Mouse (Mus musculus) liver, adult 2 months (tissue): Measurements from ENCODE around the gene Plagl1. TPM values are rescaled to one million over a fixed set of nuclear protein-coding genes. Genes with fewer than 3 reads are reported as not detected.

Source experiments
- DNase-seq: peaks from one replicate; pipeline ENCODE4 v3.0.0-alpha.2; 2011; ENCODE audit warnings: low read depth, low spot score; ENCODE audit errors: extremely low read depth
- H3K27ac ChIP-seq: fragments of 200-500 bp; replicated peaks from 2 replicates; pipeline ENCODE4 v1.5.1; 2012; ENCODE audit warnings: low read depth, mild to moderate bottlenecking, control low read depth, inconsistent platforms, low read length; ENCODE audit not compliant: insufficient read depth
- H3K27me3 ChIP-seq: fragments of 200-500 bp; 2 replicates; pipeline ENCODE4 v1.6.1; 2012; ENCODE audit warnings: mild to moderate bottlenecking, moderate library complexity, low read length, inconsistent platforms; ENCODE audit not compliant: control insufficient read depth, insufficient read depth
- H3K36me3 ChIP-seq: fragments of 200-500 bp; 2 replicates; pipeline ENCODE4 v1.6.1; 2012; ENCODE audit warnings: low read length, inconsistent platforms; ENCODE audit not compliant: control insufficient read depth, insufficient read depth
- H3K4me1 ChIP-seq: fragments of 200-500 bp; 2 replicates; pipeline ENCODE4 v1.6.1; 2011; ENCODE audit warnings: low read length; ENCODE audit not compliant: control insufficient read depth, insufficient read depth
- H3K4me3 ChIP-seq: fragments of 200-500 bp; 2 replicates; pipeline ENCODE4 v1.5.1; 2011; ENCODE audit warnings: low read depth, mild to moderate bottlenecking, control low read depth, low read length, moderate library complexity; ENCODE audit not compliant: insufficient read depth
- H3K79me2 ChIP-seq: fragments of 200-500 bp; 2 replicates; pipeline ENCODE4 v1.6.1; 2012; ENCODE audit warnings: inconsistent platforms, mild to moderate bottlenecking, low read length, moderate library complexity; ENCODE audit not compliant: control insufficient read depth, insufficient read depth
- H3K9ac ChIP-seq: fragments of 200-500 bp; 2 replicates; pipeline ENCODE4 v1.6.1; 2012; ENCODE audit warnings: low read depth, mild to moderate bottlenecking, control low read depth, inconsistent platforms, low read length
- CTCF ChIP-seq: fragments of 200-500 bp; IDR thresholded peaks from 2 replicates; pipeline ENCODE4 v1.5.1; 2011; ENCODE audit warnings: low read depth, low read length, control low read depth
- POLR2A ChIP-seq: fragments of 200-500 bp; IDR thresholded peaks from 2 replicates; pipeline ENCODE4 v1.6.1; 2011; ENCODE audit warnings: low read length, control low read depth; ENCODE audit not compliant: insufficient read depth; ENCODE audit errors: extremely low read depth
- WGBS: fragments of 180-500 bp; shearing (Covaris S2); methylation state at CpG from one replicate; pipeline ENCODE4 v1.1.7; 2018; 5-methylcytosine and 5-hydroxymethylcytosine counted together
- polyA plus RNA-seq: library from polyadenylated mRNA; depleted of rRNA; stranded (reverse); fragments of >200 nt; gene quantifications from 2 replicates; pipeline ENCODE4 v1.2.3, GENCODE M21; 2012
- total RNA-seq: library from RNA; depleted of rRNA; stranded (reverse); fragments of >200 nt; gene quantifications from 2 replicates; pipeline ENCODE4 v1.2.3, GENCODE M21; 2014

The Plagl1 gene
- total and polyA plus RNA-seq, 2 experiments: 0.55 to 1.1 TPM

DNA sequence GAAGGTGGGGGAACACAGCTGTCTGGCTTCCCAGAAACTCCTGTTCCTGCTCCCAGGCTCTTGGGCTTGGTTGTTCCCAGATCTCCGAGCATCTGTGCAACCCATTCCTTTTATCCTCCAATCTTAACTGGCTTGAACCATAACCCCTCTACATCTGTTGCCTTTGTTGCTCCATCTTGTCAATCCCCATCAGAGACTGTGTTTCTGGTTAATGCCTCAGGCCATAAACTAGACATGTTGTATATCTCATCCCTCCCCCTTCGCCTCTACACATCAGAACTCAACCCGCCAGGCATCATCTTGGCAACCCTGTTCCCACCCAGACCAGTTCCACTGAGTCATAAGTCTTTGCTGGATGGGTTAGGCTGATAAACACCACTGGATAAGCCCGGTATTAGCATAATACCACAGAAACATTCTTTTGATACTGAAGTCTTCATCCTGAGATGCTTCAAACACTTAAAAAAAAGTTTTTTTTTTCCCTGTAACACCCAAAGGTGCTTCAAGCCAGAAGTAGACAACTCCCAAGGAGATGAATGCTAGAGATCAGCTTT, 92.6 kb downstream of the Plagl1 start:
- Histone ChIP-seq H3K27me3 (no peaks in the 10 kb centered on the region), H3K27ac (no peak overlapping the region), H3K4me3 (no peak overlapping the region), H3K4me1 (no peaks in the 10 kb centered on the region), H3K9ac (no peak overlapping the region), H3K36me3 (no peaks in the 10 kb centered on the region), H3K79me2 (no peaks in the 10 kb centered on the region)
- no peak for DNase-seq
- WGBS: 94% methylated on average over 4 of the region's 4 CpGs
- TF ChIP-seq CTCF (no peak), POLR2A (no peak)

- TF ChIP-seq CTCF (no peak), POLR2A (no peak)
- WGBS: 83% methylated on average over 5 of the region's 5 CpGs
- H3K36me3 ChIP-seq: no peaks in the 10 kb centered on the region
- H3K27me3 ChIP-seq: no peaks in the 10 kb centered on the region
- no peak for DNase-seq
- no peak overlapping the region for H3K27ac ChIP-seq
- H3K4me1 ChIP-seq: no peaks in the 10 kb centered on the region
- no peaks in the 10 kb centered on the region for H3K79me2 ChIP-seq
- no peak overlapping the region for H3K4me3 ChIP-seq
- H3K9ac ChIP-seq: no peak overlapping the region
Measured at GRCm38 (mm10) chr10:13155377-13155776, 95.1 kb downstream of the Plagl1 start.

DNA sequence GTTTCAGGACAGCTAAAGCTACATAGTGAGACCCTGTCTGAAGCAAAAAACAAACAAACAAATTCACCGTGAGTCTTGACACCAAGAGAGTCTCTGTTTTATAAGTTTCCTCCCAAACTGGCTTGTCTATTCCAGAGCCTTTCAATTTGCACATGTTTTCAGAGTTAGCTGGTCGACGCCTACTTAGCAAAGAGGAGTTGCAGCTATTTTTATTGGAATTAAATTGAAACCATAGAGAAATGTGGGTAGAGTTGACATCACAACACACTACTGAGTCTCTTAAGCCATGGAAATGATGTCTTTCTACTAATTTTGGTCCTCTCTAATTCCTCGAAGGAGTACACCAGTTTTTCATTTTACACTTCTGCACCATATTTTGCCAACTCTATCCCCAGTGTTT, 100.6 kb downstream of the Plagl1 start:
- no peaks in the 10 kb centered on the region for H3K36me3 ChIP-seq
- TF ChIP-seq CTCF (no peak), POLR2A (no peak)
- H3K27me3 ChIP-seq: no peaks in the 10 kb centered on the region
- no peaks in the 10 kb centered on the region for H3K4me1 ChIP-seq
- DNase-seq: no peak
- H3K9ac ChIP-seq: no peak overlapping the region
- no peak overlapping the region for H3K4me3 ChIP-seq
- no peaks in the 10 kb centered on the region for H3K79me2 ChIP-seq
- WGBS: 90% methylated on average over 4 of the region's 4 CpGs
- no peak overlapping the region for H3K27ac ChIP-seq

DNA sequence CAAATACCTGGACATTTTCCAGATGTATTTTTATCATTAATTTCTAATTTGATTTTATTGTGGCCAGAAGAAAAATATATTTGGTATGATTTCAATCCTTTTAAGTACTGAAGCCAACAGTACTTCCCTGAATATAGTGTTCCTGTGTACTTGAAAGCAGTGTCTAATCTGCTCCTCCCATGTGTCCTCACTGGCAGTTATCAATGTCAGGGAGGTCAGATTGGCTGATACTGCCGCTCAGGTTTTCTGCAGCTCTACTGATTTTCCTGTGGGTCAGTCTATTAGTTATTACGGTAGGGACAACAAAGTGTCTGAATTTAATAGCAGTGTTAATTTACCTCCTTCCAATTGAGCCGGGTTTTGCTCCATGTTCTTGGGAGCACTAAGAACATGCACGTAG, 101.7 kb downstream of the Plagl1 start:
- Histone ChIP-seq H3K4me1 (no peaks in the 10 kb centered on the region), H3K79me2 (no peaks in the 10 kb centered on the region), H3K9ac (no peak overlapping the region), H3K27ac (no peak overlapping the region), H3K36me3 (no peaks in the 10 kb centered on the region), H3K4me3 (no peak overlapping the region), H3K27me3 (no peaks in the 10 kb centered on the region)
- WGBS: 73% methylated on average over 4 of the region's 4 CpGs
- TF ChIP-seq POLR2A (no peak), CTCF (no peak)
- no peak for DNase-seq

- 80% methylated on average over 5 of the region's 5 CpGs for WGBS
- Histone ChIP-seq H3K27ac (no peak overlapping the region), H3K9ac (no peak overlapping the region), H3K27me3 (no peaks in the 10 kb centered on the region), H3K79me2 (no peaks in the 10 kb centered on the region), H3K4me3 (no peak overlapping the region), H3K36me3 (no peaks in the 10 kb centered on the region), H3K4me1 (no peaks in the 10 kb centered on the region)
- no peak for TF ChIP-seq CTCF
- TF ChIP-seq POLR2A: no peak
- DNase-seq: no peak
Measured at GRCm38 (mm10) chr10:13168461-13168860, 108.2 kb downstream of the Plagl1 start.

- Histone ChIP-seq H3K9ac (no peak overlapping the region), H3K79me2 (no peaks in the 10 kb centered on the region), H3K27ac (no peak overlapping the region), H3K4me1 (no peaks in the 10 kb centered on the region), H3K27me3 (no peaks in the 10 kb centered on the region), H3K36me3 (no peaks in the 10 kb centered on the region), H3K4me3 (no peak overlapping the region)
- no peak for DNase-seq
- TF ChIP-seq POLR2A: no peak
- TF ChIP-seq CTCF: no peak
- 63% methylated on average over 12 of the region's 12 CpGs for WGBS
Measured at GRCm38 (mm10) chr10:13170739-13171448, 110.6 kb downstream of the Plagl1 start.
